Mouse (Mus musculus) lung, adult 2 months (tissue): ENCODE results near the gene Cgnl1.

Source experiments
- CTCF ChIP-seq: fragments of 200-500 bp; IDR thresholded peaks from 2 replicates; pipeline ENCODE4 v1.5.1; 2011; ENCODE audit warnings: mild to moderate bottlenecking, low read length, control low read depth; ENCODE audit not compliant: insufficient read depth
- POLR2A ChIP-seq: fragments of 200-500 bp; IDR thresholded peaks from 2 replicates; pipeline ENCODE4 v1.6.1; 2011; ENCODE audit warnings: low read depth, mild to moderate bottlenecking, control low read depth, low read length, borderline replicate concordance; ENCODE audit errors: extremely low read depth

DNA sequence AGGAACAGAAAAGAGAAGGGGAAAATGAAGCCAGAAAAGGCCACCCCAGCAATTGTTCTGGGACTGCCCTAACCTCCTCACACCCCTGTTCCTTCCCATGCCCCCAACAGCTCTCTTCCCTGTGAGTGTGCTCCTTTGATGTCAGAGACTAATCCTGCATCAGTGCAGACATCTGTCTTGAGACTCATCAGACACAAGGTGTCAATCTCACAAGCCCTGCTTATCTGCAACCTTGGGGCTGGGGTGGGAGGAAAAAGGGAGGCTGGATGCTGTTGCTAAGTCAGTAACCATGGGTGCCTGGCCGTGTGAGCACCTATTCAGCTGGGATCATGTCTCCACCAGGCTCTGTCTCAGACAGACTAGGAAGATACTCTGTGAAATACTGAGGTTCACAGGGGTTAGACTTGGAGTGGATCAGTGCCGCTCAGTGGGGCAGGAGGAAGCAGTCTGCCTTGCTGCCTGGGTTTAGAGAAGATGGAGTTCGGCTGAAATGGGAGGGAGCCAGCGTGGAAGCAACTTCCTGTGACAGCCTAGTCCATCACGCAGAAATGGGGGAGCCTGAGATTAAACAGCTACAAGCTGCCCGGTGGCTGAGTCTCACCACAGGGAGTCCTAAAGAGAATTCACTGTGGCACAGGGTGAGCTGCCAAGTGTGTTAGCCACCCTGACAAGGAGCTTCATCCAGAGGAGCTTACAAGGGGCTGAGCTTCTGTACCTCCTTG is 166.3 kb downstream of the Cgnl1 start:
- TF ChIP-seq POLR2A (no peak), CTCF (no peak)
